Mouse (Mus musculus): Measurements from ENCODE around the gene Vash1.

- no peak for TF ChIP-seq CTCF (IDR thresholded peaks at IDR 0.05; ENCODE audit: borderline replicate concordance, extremely low read depth, insufficient read depth, insufficient read length)
- TF ChIP-seq POLR2A (IDR thresholded peaks at IDR 0.05; ENCODE audit: borderline replicate concordance, extremely low read depth, insufficient read depth, insufficient read length, poor library complexity, severe bottlenecking), result no peak
Measured at GRCm38 (mm10) chr12:86652570-86653041, 25.9 kb upstream of the Vash1 start.
